Mouse (Mus musculus) embryonic fibroblast, embryonic 13.5 days (primary cell): ENCODE results near the gene Ogfrl1. TPM values are rescaled to one million over a fixed set of nuclear protein-coding genes. Genes with fewer than 3 reads are reported as not detected.
"Not testable (repeated sequence)": the region's sequence is repeated elsewhere in the genome, so short reads cannot be mapped to it uniquely, and the experiment has no call there.

ENCODE experiments used
- H3K27ac ChIP-seq: 2 replicates; pipeline ENCODE4 v1.5.1; 2012; ENCODE audit warnings: low read length, control low read depth, inconsistent platforms; ENCODE audit not compliant: insufficient read depth
- H3K4me1 ChIP-seq: 2 replicates; pipeline ENCODE4 v1.6.1; 2011; ENCODE audit warnings: low read length; ENCODE audit not compliant: control insufficient read depth, insufficient read depth
- H3K4me3 ChIP-seq: 2 replicates; pipeline ENCODE4 v1.5.1; 2011; ENCODE audit warnings: mild to moderate bottlenecking, control low read depth, low read length; ENCODE audit not compliant: insufficient read depth
- CTCF ChIP-seq: IDR thresholded peaks from 2 replicates; pipeline ENCODE4 v1.5.1; 2011; ENCODE audit warnings: mild to moderate bottlenecking, control low read depth, low read length, moderate library complexity, borderline replicate concordance; ENCODE audit not compliant: insufficient read depth
- POLR2A ChIP-seq: IDR thresholded peaks from 2 replicates; pipeline ENCODE4 v1.6.1; 2011; ENCODE audit warnings: low read depth, mild to moderate bottlenecking, control low read depth, low read length, moderate library complexity
- polyA plus RNA-seq: library from polyadenylated mRNA; stranded (reverse); fragments of >200 nt; gene quantifications from 2 replicates; pipeline ENCODE4 v1.2.4, GENCODE M21; 2011; ENCODE audit warnings: low read depth; ENCODE audit not compliant: missing spikeins, insufficient read length

Gene Ogfrl1
- polyA plus RNA-seq, result 7.4 and 7.8 TPM in 2 replicates

- Histone ChIP-seq H3K27ac (no peak within 1 kb of the TSS), H3K4me3 (no peak within 1 kb of the TSS), H3K4me1 (no peaks in the 10 kb centered on the region; the same call in 1 of the 2 replicates)
- TF ChIP-seq POLR2A (no peak), CTCF (no peak)
Measured at GRCm38 (mm10) chr1:23397623-23398022, at the start of gene Ogfrl1. Gene Ogfrl1 (minus strand): TSS chr1:23397772.

GRCm38 (mm10) chr1:23445736-23446424, 48.3 kb upstream of the Ogfrl1 start:
- H3K4me1 ChIP-seq, result no peaks in the 10 kb centered on the region
- H3K27ac ChIP-seq, result no peak overlapping the region
- no peak for TF ChIP-seq CTCF
- no peak for TF ChIP-seq POLR2A
- H3K4me3 ChIP-seq, result no peak overlapping the region

- Histone ChIP-seq H3K4me3 (no peak overlapping the region), H3K4me1 (no peaks in the 10 kb centered on the region), H3K27ac (no peak overlapping the region)
- TF ChIP-seq CTCF (no peak), POLR2A (no peak)
Measured at GRCm38 (mm10) chr1:23433612-23434011, 36.0 kb upstream of the Ogfrl1 start.

GRCm38 (mm10) chr1:23426447-23426846, 28.9 kb upstream of the Ogfrl1 start:
- Histone ChIP-seq H3K4me3 (no peak overlapping the region), H3K4me1 (no peaks in the 10 kb centered on the region), H3K27ac (no peak overlapping the region)
- TF ChIP-seq CTCF, result no peak
- no peak for TF ChIP-seq POLR2A

- H3K4me1 ChIP-seq, result no peaks in the 10 kb centered on the region
- TF ChIP-seq POLR2A (no peak), CTCF (no peak)
- no peak overlapping the region for H3K27ac ChIP-seq
- no peak overlapping the region for H3K4me3 ChIP-seq
Measured at GRCm38 (mm10) chr1:23418941-23419340, 21.4 kb upstream of the Ogfrl1 start.

- H3K4me1 ChIP-seq, result no peaks in the 10 kb centered on the region
- no peak overlapping the region for H3K27ac ChIP-seq
- no peak overlapping the region for H3K4me3 ChIP-seq
- no peak for TF ChIP-seq POLR2A
- TF ChIP-seq CTCF, result no peak
Measured at GRCm38 (mm10) chr1:23418059-23418458, 20.5 kb upstream of the Ogfrl1 start.

GRCm38 (mm10) chr1:23417562-23417961, 20.0 kb upstream of the Ogfrl1 start:
- no peak for TF ChIP-seq CTCF
- TF ChIP-seq POLR2A, result no peak
- Histone ChIP-seq H3K4me3 (no peak overlapping the region), H3K27ac (no peak overlapping the region), H3K4me1 (no peaks in the 10 kb centered on the region)

GRCm38 (mm10) chr1:23411533-23411932, 14.0 kb upstream of the Ogfrl1 start:
- no peak overlapping the region for H3K27ac ChIP-seq
- no peak overlapping the region for H3K4me3 ChIP-seq
- TF ChIP-seq POLR2A, result no peak
- no peak for TF ChIP-seq CTCF

GRCm38 (mm10) chr1:23409960-23410359, 12.4 kb upstream of the Ogfrl1 start:
- no peaks in the 10 kb centered on the region for H3K4me1 ChIP-seq
- TF ChIP-seq CTCF, result no peak
- no peak for TF ChIP-seq POLR2A
- no peak overlapping the region for H3K4me3 ChIP-seq
- no peak overlapping the region for H3K27ac ChIP-seq

More at GRCm38 (mm10) chr1:23411533-23411932, 14.0 kb upstream of the Ogfrl1 start:
- no peaks in the 10 kb centered on the region for H3K4me1 ChIP-seq

- Histone ChIP-seq H3K4me3 (no peak overlapping the region), H3K4me1 (no peaks in the 10 kb centered on the region; the same call in 1 of the 2 replicates), H3K27ac (no peak overlapping the region)
- TF ChIP-seq CTCF (no peak), POLR2A (no peak)
Measured at GRCm38 (mm10) chr1:23402401-23402800, 4.8 kb upstream of the Ogfrl1 start.

- TF ChIP-seq POLR2A (no peak), CTCF (no peak)
- Histone ChIP-seq H3K27ac (no peak overlapping the region), H3K4me1 (no peaks in the 10 kb centered on the region; the same call in 1 of the 2 replicates), H3K4me3 (no peak overlapping the region)
Measured at GRCm38 (mm10) chr1:23399552-23399951, 2.0 kb upstream of the Ogfrl1 start.

- H3K4me1 ChIP-seq, H3K27ac ChIP-seq, H3K4me3 ChIP-seq: not testable (repeated sequence)
Measured at GRCm38 (mm10) chr1:23394356-23394755, 3.2 kb downstream of the Ogfrl1 start.
